Mouse (Mus musculus) MN1 (cell line): ENCODE data around the gene Ifih1.

Experiments
- DNase-seq: peaks from one replicate; pipeline ENCODE4 v3.0.0-alpha.2; 2016; ENCODE audit warnings: low spot score

The Ifih1 gene

DNA sequence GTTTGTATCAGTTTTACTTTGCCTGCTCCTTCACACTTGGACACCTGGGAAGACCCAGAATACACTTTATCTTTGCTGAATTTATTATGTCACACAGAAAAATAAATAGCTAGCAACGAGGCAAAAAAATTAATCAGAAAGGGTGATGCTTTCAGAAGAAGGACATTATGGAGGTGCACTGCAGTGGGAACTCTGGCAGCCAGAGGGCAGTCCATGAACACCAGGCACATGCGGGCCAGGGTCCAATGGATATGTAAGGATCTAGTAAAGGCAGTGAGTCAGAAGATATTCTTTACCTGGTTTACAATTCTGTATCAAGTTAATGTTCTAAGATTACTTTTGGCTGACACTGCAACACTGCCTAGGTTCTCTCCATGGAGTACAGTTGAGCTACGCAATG is 96.4 kb downstream of the Ifih1 start:
- DNase-seq, result no peak

DNA sequence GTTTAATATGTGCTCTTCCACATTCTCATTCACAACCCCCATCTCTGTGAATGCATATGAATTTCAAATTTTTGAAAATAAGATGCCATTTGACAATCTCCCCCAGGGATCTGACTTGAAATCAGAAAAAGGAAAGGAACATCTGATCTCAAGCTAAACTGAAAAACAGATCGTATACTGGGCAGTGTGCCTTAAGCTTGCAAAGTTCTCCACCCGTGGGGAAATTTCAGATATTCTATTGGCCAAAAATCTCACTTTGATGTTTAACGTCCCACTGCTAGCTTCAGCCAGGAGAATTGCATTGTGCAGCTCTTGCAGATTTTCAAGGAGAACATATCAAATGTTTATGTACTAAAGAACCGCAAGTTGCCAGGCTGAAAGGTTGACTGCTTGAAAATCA is 96.9 kb downstream of the Ifih1 start:
- DNase-seq, result no peak

DNA sequence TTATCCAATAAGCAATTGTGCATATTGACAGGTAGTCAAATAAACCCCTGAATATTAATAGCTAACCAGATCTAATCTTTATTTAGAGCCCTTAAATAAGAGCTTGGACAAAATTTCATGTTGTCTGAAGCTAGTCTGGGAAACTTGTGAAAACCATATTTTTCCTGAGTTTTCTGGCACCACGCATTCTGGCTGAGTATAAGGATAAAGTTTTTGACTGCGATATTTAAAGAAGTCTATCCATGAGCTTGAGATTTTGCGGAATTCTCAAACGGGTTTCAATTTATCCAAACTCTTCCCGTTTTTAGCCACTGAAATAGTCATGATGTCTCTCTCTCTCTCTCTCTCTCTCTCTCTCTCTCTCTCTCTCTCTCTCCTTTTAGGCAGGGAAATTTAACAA is 98.0 kb downstream of the Ifih1 start:
- no peak for DNase-seq
